Mouse (Mus musculus) E14TG2a.4 (cell line): ENCODE data around the gene Zbtb40.

Experiments used
- CTCF ChIP-seq: conservative IDR thresholded peaks from 2 replicates; pipeline ENCODE4 v1.5.1; 2014; ENCODE audit warnings: low read length
- NANOG ChIP-seq: IDR thresholded peaks from 2 replicates; pipeline ENCODE4 v1.6.1; 2014; ENCODE audit warnings: borderline replicate concordance, low read length, mixed read lengths
- POU5F1 ChIP-seq: IDR thresholded peaks from 2 replicates; pipeline ENCODE4 v1.6.1; 2014; ENCODE audit warnings: low read length, borderline replicate concordance

- TF ChIP-seq CTCF (no peak), NANOG (no peak), POU5F1 (no peak)
These were observed 47.6 kb downstream of the Zbtb40 start for GRCm38 (mm10) chr4:137001020-137001419.
